Comparison of ENCODE assay signal across 10 mouse cellular contexts in genomic region chr9:54112726-54113125, GRCm38 (mm10). TPM values are rescaled to one million over a fixed set of nuclear protein-coding genes. Genes with fewer than 3 reads are reported as not detected.
DNase-seq lines count a peak whose midpoint lies in the region; ATAC-seq and TF ChIP-seq lines count a peak whose summit lies in the region.
"Had no signal": no experiment of that assay in that cellular context is flagged by ENCODE, and none has a peak within 500 bp of the region (broad histone marks: within the 10 kb centered on the region; RNA-seq: fewer than 3 reads in every experiment).

No protein-coding gene starts in this region.

- TF ChIP-seq CTCF in kidney, postnatal 0 days (IDR thresholded peaks at IDR 0.05; ENCODE audit: low read depth), result peak; percentile 75
- TF ChIP-seq CTCF in brain, embryonic 14.5 days (IDR thresholded peaks at IDR 0.05; ENCODE audit: borderline replicate concordance, extremely low read depth, insufficient read depth, insufficient read length), result peak; percentile 15; the same call in 1 of the 2 replicates
- no peak for TF ChIP-seq CTCF in cerebellum, adult 2 months (IDR thresholded peaks at IDR 0.05; ENCODE audit: borderline replicate concordance, insufficient read depth, low read depth, low read length)

- no peak overlapping the region for H3K9ac ChIP-seq in kidney, postnatal 0 days (ENCODE audit: low read depth, low read length)
- H3K9ac ChIP-seq: embryonic facial prominence, embryonic 13.5 days; liver, embryonic 13.5 days had no signal

- H3K36me3 ChIP-seq in kidney, postnatal 0 days (ENCODE audit: insufficient read depth, low read length), result no peaks in the 10 kb centered on the region
- H3K36me3 ChIP-seq: embryonic facial prominence, embryonic 13.5 days; liver, embryonic 13.5 days had no signal

- no peak for TF ChIP-seq POLR2A in brain, embryonic 14.5 days (IDR thresholded peaks at IDR 0.05; ENCODE audit: borderline replicate concordance, extremely low read depth, insufficient read depth, insufficient read length, poor library complexity, severe bottlenecking)
- no peak for TF ChIP-seq POLR2A in cerebellum, adult 2 months (IDR thresholded peaks at IDR 0.05; ENCODE audit: borderline replicate concordance, insufficient read depth, low read length)

- H3K4me1 ChIP-seq in kidney, postnatal 0 days (replicated peaks; ENCODE audit: insufficient read depth, low read length), result no peaks in the 10 kb centered on the region
- no peaks in the 10 kb centered on the region for H3K4me1 ChIP-seq in cerebellum, adult 2 months (ENCODE audit: control insufficient read depth, insufficient read depth, low read length)
- H3K4me1 ChIP-seq: embryonic facial prominence, embryonic 13.5 days; liver, embryonic 13.5 days had no signal

- no peaks in the 10 kb centered on the region for H3K27me3 ChIP-seq in kidney, postnatal 0 days (ENCODE audit: insufficient read depth, low read length)
- no peaks in the 10 kb centered on the region for H3K27me3 ChIP-seq in cerebellum, adult 2 months (ENCODE audit: control insufficient read depth, insufficient read depth, low read length)
- H3K27me3 ChIP-seq: embryonic facial prominence, embryonic 13.5 days; liver, embryonic 13.5 days had no signal

- H3K27ac ChIP-seq in kidney, postnatal 0 days, result no peak overlapping the region
- H3K27ac ChIP-seq in cerebellum, adult 2 months (ENCODE audit: insufficient read depth, low read length), result no peak overlapping the region
- H3K27ac ChIP-seq: embryonic facial prominence, embryonic 13.5 days; liver, embryonic 13.5 days had no signal

- DNase-seq in kidney, postnatal 0 days (ENCODE audit: low spot score), result peak; percentile 48
- DNase-seq in kidney, adult 11 months, result no peak
- peak; percentile 42 to 48 for DNase-seq in right cerebral cortex, adult 2 months (ENCODE audit: low spot score in 2 of 2)
- no peak for DNase-seq in right cerebral cortex, postnatal 25 days
- DNase-seq in brain, embryonic 14.5 days (ENCODE audit: low read depth), result peak; percentile 64
- peak; percentile 44 for DNase-seq in retina, postnatal 1 day
- no peak for DNase-seq in c-Kit-positive CD71-positive TER-119-positive erythroid progenitor cells, embryonic 14.5 days (ENCODE audit: low spot score)
- DNase-seq in cerebellum, adult 2 months, result no peak
- DNase-seq: liver, embryonic 13.5 days had no signal

- no peak for ATAC-seq in kidney, postnatal 0 days (replicated peaks; ENCODE audit: low FRiP score, low read depth)

- H3K4me3 ChIP-seq in kidney, postnatal 0 days (replicated peaks; ENCODE audit: low read depth, low read length), result no peak overlapping the region
- no peak overlapping the region for H3K4me3 ChIP-seq in cerebellum, adult 2 months (replicated peaks; ENCODE audit: insufficient read depth, low read depth, low read length)
- H3K4me3 ChIP-seq: embryonic facial prominence, embryonic 13.5 days; liver, embryonic 13.5 days had no signal

- H3K9me3 ChIP-seq in kidney, postnatal 0 days (replicated peaks; ENCODE audit: low read length), result no peaks in the 10 kb centered on the region
- H3K9me3 ChIP-seq: liver, embryonic 13.5 days had no signal

- no peak overlapping the region for H3K4me2 ChIP-seq in kidney, postnatal 0 days (ENCODE audit: low read length)
- H3K4me2 ChIP-seq: embryonic facial prominence, embryonic 13.5 days; liver, embryonic 13.5 days had no signal

RNA-seq across cellular contexts. Expression of gene Tnfaip8l3, which starts 44.5 kb away (rescaled TPM):
- 0.30 and 0.33 TPM in 2 replicates for polyA plus RNA-seq in kidney, postnatal 0 days (2015; fragmentation: Nextera tagmentation; extraction: Ambion mirVana)
- polyA plus RNA-seq in brain, embryonic 14.5 days (2012; rRNA removed), result 0.39 and 0.53 TPM in 2 replicates
- 0.44 and 0.51 TPM in 2 replicates for polyA plus RNA-seq in cerebellum, adult 2 months (2012; rRNA removed)

Comparison
In these comparisons a context has a peak if more than half of its experiments do, and no peak if none do; other contexts are left out.
1. DNase-seq: peak in kidney, postnatal 0 days (single experiment), right cerebral cortex, adult 2 months (2 of 2), brain, embryonic 14.5 days (single experiment) and retina, postnatal 1 day (single experiment); none in kidney, adult 11 months (single experiment), right cerebral cortex, postnatal 25 days (single experiment), c-Kit-positive CD71-positive TER-119-positive erythroid progenitor cells, embryonic 14.5 days (single experiment) and cerebellum, adult 2 months (0 of 2).